Mouse (Mus musculus): ENCODE data around the gene Hspa2.
"Not testable (repeated sequence)": the region's sequence is repeated elsewhere in the genome, so short reads cannot be mapped to it uniquely, and the experiment has no call there.

Hspa2 gene

DNA sequence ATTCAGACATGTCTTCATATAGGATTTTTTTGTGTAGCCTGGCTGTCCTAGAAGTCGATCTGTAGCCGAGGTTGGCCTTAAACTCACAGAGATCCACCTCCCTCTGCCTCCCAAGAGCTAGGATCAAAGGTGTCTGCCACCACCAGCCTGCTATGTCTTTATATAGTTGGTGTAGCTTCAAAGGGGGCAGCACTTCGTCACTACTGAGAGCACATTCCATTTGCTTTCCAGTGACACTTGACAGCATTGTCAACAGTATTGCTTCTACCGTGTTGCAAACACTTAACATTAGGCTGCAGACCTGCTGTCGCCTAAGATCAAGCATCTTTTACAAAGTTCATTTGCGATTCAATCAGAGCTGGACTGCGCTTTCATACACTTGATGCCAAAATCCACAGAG lies 30.1 kb downstream of the Hspa2 start:
- DNase-seq (ENCODE audit: low read depth, low spot score), result no peak

DNA sequence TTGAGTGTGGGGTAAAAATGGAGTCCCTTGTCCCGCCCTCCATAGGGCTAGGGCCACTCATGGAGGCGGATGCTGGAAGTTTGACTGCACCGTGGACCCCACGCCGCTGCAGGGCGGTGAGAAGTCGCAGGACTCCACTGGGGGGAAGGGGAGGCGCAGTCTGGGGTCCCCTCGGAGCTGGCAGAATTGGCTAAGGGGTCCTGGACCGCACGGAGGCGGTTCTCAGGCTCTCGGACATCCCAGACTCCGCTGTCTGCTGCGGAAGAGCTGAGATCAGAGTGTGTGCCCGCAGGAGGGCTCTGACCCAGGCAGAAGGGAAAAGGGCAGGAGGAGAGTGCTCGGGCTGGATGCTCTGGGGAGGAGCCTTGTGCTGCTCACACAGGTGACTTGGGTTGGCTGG lies 31.1 kb downstream of the Hspa2 start:
- DNase-seq (ENCODE audit: low read depth, low spot score), result no peak

DNA sequence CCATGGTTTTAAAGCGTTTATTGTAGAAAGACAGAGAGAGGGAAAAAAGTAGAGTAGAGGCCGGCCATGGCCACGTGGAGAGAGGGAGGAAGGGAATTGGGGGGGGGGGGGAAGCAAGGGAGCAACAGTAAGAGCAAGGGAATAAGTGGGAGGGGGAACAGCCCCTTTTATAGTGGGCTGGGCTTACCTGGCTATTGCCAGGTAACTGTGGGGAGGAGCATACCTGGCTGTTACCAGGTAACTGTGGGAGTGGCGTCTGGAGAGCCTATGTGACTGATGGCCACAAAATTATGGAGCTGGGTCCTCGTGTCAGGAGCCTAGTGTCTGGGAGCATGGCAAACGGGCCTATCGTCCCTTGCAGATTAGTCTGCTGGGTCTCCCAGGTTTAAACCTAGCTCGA lies 31.6 kb downstream of the Hspa2 start:
- no peak for DNase-seq (ENCODE audit: low read depth, low spot score)

DNA sequence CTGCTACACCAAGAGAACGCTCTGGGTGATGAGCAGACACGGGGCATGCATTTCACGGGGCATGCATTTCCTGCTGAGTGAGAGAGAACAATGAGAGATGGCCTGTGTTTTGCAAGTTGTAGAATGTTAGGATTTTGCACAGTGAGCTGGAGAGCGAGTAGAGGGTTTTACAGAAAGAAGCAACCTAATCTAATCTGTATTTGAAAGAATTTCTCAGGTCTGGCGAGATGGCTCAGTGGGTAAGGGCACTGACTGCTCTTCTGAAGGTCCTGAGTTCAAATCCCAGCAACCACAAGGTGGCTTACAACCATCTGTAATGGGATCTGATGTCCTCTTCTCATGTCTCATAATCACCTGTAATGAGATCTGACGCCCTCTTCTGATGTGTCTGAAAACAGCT lies 39.5 kb downstream of the Hspa2 start:
- not testable (repeated sequence) for DNase-seq (ENCODE audit: low read depth, low spot score)

GRCm38 (mm10) chr12:76444359-76444772 lies 40.4 kb downstream of the Hspa2 start:
- no peak for DNase-seq (ENCODE audit: low read depth, low spot score)

DNA sequence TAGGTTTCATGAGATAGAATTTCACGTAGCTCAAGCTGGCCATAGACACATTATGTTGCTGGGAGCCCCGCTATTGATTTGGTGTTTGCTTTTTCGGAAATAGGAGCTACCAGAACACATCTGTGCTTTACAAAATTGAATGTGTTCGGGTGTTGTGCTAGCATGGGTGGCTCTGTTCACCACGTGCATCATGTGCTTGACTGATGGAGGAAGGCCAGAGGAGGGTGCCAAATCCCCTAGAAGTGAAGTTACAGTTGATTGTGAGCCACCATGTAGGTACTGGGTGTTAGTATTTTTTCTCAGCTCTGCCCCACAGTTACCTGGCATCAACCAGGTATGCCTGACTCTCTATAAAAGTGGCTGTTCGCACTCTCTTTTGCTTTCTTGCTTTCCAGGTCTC lies 40.9 kb downstream of the Hspa2 start:
- DNase-seq (ENCODE audit: low read depth, low spot score), result no peak

DNA sequence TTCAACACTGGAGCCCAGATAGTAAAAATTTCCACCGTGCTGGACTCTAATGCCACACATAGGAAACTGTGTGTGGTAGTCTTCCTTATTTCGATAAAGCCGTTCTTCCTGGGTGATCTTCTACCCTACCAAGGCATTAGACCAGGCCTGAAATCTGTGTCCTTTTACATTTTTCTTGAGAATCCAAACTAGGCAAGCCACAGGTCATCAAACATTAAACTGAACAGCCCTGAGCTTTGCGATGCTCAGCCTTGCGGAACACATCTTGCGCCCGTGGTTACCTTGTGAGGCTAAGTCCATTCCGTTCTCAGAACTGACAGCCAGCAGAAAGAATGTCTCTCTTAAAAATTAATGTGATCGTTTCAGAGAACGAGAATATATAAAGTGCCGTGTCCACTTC lies 42.2 kb downstream of the Hspa2 start:
- DNase-seq (ENCODE audit: low read depth, low spot score), result no peak

DNA sequence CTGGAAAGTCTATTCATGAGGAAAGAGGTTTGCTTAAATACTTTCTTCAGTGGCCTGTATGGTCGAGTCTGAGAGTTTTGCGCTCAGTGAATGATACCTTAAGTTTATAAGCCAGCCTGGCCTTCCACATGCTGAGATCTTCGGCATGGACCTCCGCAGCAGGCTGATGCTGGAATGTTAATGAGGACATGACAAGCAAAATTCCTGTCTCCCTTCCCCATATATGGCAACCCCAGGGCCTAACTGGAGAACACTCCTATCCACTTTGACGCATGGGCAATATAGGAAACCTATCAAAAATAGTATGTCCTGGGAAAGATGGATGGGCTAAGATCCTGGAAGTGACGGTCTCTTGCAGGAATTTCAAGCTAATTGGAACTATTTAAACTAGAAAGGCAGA lies 44.2 kb downstream of the Hspa2 start:
- DNase-seq (ENCODE audit: low read depth, low spot score), result no peak

DNA sequence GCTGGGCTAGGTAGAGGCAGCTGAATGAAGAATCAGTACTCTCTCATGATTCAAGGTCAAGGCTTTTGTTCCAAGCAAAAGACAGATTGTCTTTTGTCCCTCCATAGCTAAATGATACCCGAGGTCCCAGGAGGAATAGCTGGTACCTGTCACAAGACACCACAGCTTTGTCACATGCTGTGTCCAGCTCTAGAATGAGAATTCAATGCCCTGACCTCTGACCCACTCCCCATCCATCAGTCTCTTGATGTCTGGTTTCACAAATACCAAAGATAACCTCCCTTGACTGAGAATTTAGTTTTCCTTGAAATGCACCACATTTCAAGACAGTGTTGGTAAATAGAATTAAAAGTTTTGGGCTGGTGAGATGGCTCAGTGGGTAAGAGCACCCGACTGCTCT lies 48.2 kb downstream of the Hspa2 start:
- DNase-seq (ENCODE audit: low read depth, low spot score), result no peak

Data from brain, adult 2 months (tissue).